Mouse (Mus musculus) thymus, adult 2 months (tissue): ENCODE measurements around the gene Myoz1.

Source experiments
- CTCF ChIP-seq: fragments of 200-500 bp; IDR thresholded peaks from 2 replicates; pipeline ENCODE4 v1.5.1; 2012; ENCODE audit warnings: mild to moderate bottlenecking, control low read depth, low read length, moderate library complexity, borderline replicate concordance; ENCODE audit not compliant: control insufficient read depth, poor library complexity, insufficient read depth; ENCODE audit errors: extremely low read depth
- POLR2A ChIP-seq: fragments of 200-500 bp; IDR thresholded peaks from 2 replicates; pipeline ENCODE4 v1.6.1; 2012; ENCODE audit warnings: mild to moderate bottlenecking, low read length, control low read depth, moderate library complexity; ENCODE audit not compliant: control insufficient read depth, poor library complexity, insufficient read depth; ENCODE audit errors: extremely low read depth

DNA sequence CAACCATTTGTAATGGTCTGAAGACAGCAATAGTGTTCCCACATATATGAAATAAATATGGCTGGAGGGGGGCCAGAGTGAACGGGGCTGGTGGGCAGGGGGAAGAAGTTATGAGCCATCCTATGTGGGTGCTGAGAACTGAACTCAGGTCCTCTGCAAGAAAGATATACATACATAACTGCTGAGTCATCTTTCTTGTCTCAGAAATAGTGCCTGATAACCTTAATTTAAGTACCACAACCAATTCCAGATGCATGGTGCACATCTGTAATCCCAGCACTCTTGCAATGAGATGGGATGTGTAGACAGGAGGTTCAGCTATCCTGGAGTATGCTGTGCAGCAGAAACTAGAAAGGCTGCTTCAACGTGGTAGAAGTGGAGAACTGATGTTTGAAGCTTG, 25.4 kb upstream of the Myoz1 start:
- TF ChIP-seq CTCF (no peak), POLR2A (no peak)
